Mouse (Mus musculus) heart, postnatal 36 days (tissue): Measurements from ENCODE around the gene Ltv1. TPM values are rescaled to one million over a fixed set of nuclear protein-coding genes. Genes with fewer than 3 reads are reported as not detected.

ENCODE experiments used
- DNase-seq, 2 experiments: peaks; one replicate each; pipeline ENCODE4 v3.0.0; 2021 to 2022
- intact Hi-C: fragments of 180-260 bp; cut with DNase I; formaldehyde crosslinking; loops from one replicate; pipeline ENCODE4 v1.15.1; 2025
- total RNA-seq, 2 experiments: library from RNA; stranded (reverse); gene quantifications; 2 replicates each; pipeline ENCODE4 v1.2.3; 2021

Gene Ltv1
- total RNA-seq, 2 experiments from 2014 or later = 19.3 to 26.7 TPM

DNA sequence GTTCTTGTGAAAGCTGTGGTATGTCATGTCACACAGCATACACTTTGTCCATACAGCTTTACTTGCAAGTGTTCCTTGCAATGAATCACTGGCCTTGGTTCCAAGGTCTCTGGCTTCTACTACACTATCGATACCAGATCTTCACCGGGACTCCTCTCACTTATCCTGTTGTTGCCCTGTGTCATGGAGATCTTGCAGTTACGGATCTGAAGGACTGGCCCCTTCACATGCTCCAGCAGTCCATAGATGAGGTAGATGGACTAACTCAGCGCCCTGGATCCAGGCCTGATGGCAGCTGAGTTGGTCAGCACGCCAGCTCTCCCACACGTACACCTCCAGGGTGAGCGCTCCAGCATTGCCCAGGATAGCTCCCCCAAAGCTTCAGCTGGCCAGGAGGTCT, 57.7 kb downstream of the Ltv1 start:
- intact Hi-C loops = no loop called here

GRCm38 (mm10) chr10:13133850-13134249, 59.1 kb downstream of the Ltv1 start:
- DNase-seq = no peak
- intact Hi-C loops = no loop called here

More for the DNA sequence above, 57.7 kb downstream of the Ltv1 start:
- no peak for DNase-seq

Other genes with a start within 250 kb of the Ltv1 start
- gene Stx11, start 228.9 kb downstream of the Ltv1 start, total RNA-seq = 1 to 10 TPM; 1.3 to 2.2 TPM
- gene Sf3b5, start 187.8 kb downstream of the Ltv1 start, total RNA-seq = 1 to 10 TPM; 6.5 to 7.1 TPM
- 1 to 10 TPM; 7.2 to 8.4 TPM for gene Plagl1, start 132.7 kb downstream of the Ltv1 start, total RNA-seq
- not detected for gene Zc2hc1b, start 15.1 kb downstream of the Ltv1 start, total RNA-seq